Mouse (Mus musculus): Measurements from ENCODE around the gene Mief1. TPM values are rescaled to one million over a fixed set of nuclear protein-coding genes. Genes with fewer than 3 reads are reported as not detected.

Mief1 gene
- polyA plus RNA-seq, 1 experiment from 2014 or later: 33.8 TPM

DNA sequence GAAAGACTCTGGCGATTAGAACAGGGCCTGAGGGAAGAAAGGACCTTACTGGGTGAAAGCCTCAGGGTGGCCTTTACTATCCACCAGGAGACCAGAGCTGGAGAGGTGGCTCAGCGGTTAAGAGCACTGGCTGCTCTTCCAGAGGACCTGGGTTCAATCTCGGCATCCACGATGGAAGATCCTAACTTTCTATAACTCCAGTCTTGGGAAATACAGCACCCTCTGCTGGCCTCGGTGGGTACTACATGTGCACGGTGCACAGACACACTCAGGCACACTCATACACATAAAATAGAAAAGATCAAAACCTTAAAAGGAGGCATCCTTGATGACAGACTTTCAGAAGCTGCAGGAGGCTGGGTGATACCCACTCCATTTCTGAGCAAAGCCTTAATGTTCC is 46.8 kb downstream of the Mief1 start:
- WGBS: 23% methylated on average over 6 of the region's 6 CpGs
- Histone ChIP-seq H3K4me2 (ENCODE audit: low read depth, severe bottlenecking) (no peak overlapping the region), H3K27ac (replicated peaks; ENCODE audit: low read depth, low read length) (no peak overlapping the region), H3K27me3 (ENCODE audit: control insufficient read depth, insufficient read depth, low read length) (peaks cover 11% of the 10 kb centered on the region), H3K36me3 (ENCODE audit: control insufficient read depth, insufficient read depth, low read length) (no peaks in the 10 kb centered on the region), H3K9me3 (ENCODE audit: control insufficient read depth, low read length) (no peaks in the 10 kb centered on the region), H3K4me3 (ENCODE audit: low read depth, low read length) (no peak overlapping the region), H3K4me1 (ENCODE audit: control insufficient read depth, insufficient read depth, low read length) (no peaks in the 10 kb centered on the region), H3K9ac (ENCODE audit: low read length) (no peak overlapping the region)
- ATAC-seq (ENCODE audit: insufficient number of reproducible peaks, low FRiP score, low TSS enrichment, low read depth) (no peak), DNase-seq (ENCODE audit: low spot score) (peak; percentile 78)

DNA sequence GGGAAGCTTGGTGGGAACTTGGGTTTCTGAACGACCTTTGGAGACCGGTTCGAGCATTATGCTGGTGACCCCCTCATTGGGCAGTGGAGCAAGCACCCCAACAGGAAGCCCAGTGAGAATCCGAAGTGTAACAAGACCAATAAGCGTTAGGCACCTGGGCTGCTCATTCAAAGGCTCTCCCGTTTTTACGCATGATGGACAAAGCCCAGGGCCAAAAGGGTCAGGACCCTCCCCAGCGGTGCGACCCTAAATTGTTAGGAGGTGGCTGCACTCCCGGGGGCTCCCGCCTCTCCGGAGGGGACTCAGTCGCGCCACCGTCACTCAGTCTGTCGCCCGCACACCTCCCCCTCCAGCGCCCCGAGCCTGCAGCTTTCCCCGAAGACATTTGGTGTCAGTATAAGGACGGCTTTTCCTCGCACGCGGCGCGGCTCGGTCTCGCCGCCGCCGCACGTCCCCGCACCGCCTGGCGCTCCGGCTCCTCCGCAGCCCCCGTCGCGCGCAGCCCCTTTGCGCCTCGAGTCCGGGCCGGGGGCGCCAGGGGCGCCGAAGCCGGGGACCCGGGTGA is 53.1 kb downstream of the Mief1 start, which contains the start of gene Cacna1i:
Gene Cacna1i (plus strand): TSS at position 388 of the 565 bp plus-strand sequence.
- 0 out of 2 replicates have a peak, but pooled peaks cover 3% of the 10 kb centered on the region for H3K4me1 ChIP-seq (ENCODE audit: control insufficient read depth, insufficient read depth, low read length)
- ATAC-seq (ENCODE audit: insufficient number of reproducible peaks, low FRiP score, low TSS enrichment, low read depth) (no peak), DNase-seq (ENCODE audit: low spot score) (peak; percentile 48)
- no peak within 1 kb of the TSS for H3K9ac ChIP-seq (ENCODE audit: low read length)
- H3K36me3 ChIP-seq (ENCODE audit: control insufficient read depth, insufficient read depth, low read length): no peaks in the 10 kb centered on the region
- WGBS: 1% methylated on average over 45 of the region's 50 CpGs
- H3K9me3 ChIP-seq (ENCODE audit: control insufficient read depth, low read length): no peaks in the 10 kb centered on the region
- peak within 1 kb of the TSS; percentile 92 for H3K4me2 ChIP-seq (ENCODE audit: low read depth, severe bottlenecking)
- peak within 1 kb of the TSS; percentile 35 for H3K4me3 ChIP-seq (ENCODE audit: low read depth, low read length)
- H3K27ac ChIP-seq (replicated peaks; ENCODE audit: low read depth, low read length): no peak within 1 kb of the TSS
- peaks cover 57% of the 10 kb centered on the region for H3K27me3 ChIP-seq (ENCODE audit: control insufficient read depth, insufficient read depth, low read length)

DNA sequence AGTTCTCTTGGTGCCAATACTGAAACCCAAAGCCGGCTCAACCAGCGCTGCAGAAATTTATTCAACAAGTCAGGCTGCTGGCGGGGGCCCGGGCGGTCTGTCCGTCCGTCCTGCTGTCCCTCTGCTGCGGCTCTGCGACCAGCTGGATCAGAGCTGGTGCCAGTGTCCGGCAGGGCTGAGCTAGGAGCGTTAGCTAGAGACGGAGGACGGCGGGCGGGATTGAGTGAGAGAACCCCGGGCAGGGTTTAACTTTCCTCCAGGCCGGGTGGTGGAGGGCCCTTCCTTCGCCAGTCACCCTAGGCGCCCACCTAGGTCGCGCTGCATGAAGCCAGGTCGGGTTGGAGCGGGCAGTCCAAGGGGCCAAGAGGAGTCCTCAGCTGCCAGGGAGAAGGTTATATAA is 54.2 kb downstream of the Mief1 start:
- H3K4me1 ChIP-seq (ENCODE audit: control insufficient read depth, insufficient read depth, low read length): 0 out of 2 replicates have a peak, but pooled peaks cover 3% of the 10 kb centered on the region
- H3K4me3 ChIP-seq (ENCODE audit: low read depth, low read length): peak overlapping the region; percentile 35
- H3K27ac ChIP-seq (replicated peaks; ENCODE audit: low read depth, low read length): no peak overlapping the region
- WGBS: 2% methylated on average over 23 of the region's 23 CpGs
- no peaks in the 10 kb centered on the region for H3K9me3 ChIP-seq (ENCODE audit: control insufficient read depth, low read length)
- no peak for ATAC-seq (ENCODE audit: insufficient number of reproducible peaks, low FRiP score, low TSS enrichment, low read depth)
- peak; percentile 43 for DNase-seq (ENCODE audit: low spot score)
- peak overlapping the region; percentile 92 for H3K4me2 ChIP-seq (ENCODE audit: low read depth, severe bottlenecking)
- H3K27me3 ChIP-seq (ENCODE audit: control insufficient read depth, insufficient read depth, low read length): peaks cover 57% of the 10 kb centered on the region
- no peaks in the 10 kb centered on the region for H3K36me3 ChIP-seq (ENCODE audit: control insufficient read depth, insufficient read depth, low read length)
- H3K9ac ChIP-seq (ENCODE audit: low read length): no peak overlapping the region

DNA sequence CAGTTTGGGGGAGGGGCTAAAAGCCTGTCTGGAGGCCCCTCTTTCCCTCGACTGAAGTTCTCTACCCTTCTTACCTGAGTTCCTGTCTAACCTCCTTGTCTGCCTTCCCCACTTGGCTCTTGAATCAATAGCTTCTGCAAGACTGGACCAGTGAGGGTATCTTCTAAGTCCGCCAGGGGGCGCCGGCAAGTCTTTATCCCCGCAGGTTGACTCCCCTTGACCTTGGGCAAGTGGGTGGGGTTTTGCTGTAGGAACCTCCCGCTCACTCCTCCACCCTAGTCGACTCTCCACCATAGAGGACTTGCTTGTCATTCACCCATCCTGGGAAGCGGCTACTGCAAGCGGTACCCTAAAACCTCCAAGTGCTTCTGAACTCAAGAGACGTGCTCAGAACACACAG is 55.6 kb downstream of the Mief1 start:
- no peak overlapping the region for H3K9ac ChIP-seq (ENCODE audit: low read length)
- 7% methylated on average over 10 of the region's 10 CpGs for WGBS
- H3K36me3 ChIP-seq (ENCODE audit: control insufficient read depth, insufficient read depth, low read length): no peaks in the 10 kb centered on the region
- H3K27ac ChIP-seq (replicated peaks; ENCODE audit: low read depth, low read length): no peak overlapping the region
- peak; percentile 80 for DNase-seq (ENCODE audit: low spot score)
- no peaks in the 10 kb centered on the region for H3K9me3 ChIP-seq (ENCODE audit: control insufficient read depth, low read length)
- 0 out of 2 replicates have a peak, but pooled peaks cover 3% of the 10 kb centered on the region for H3K4me1 ChIP-seq (ENCODE audit: control insufficient read depth, insufficient read depth, low read length)
- ATAC-seq (ENCODE audit: insufficient number of reproducible peaks, low FRiP score, low TSS enrichment, low read depth): no peak
- H3K4me2 ChIP-seq (ENCODE audit: low read depth, severe bottlenecking): no peak overlapping the region
- no peak overlapping the region for H3K4me3 ChIP-seq (ENCODE audit: low read depth, low read length)
- H3K27me3 ChIP-seq (ENCODE audit: control insufficient read depth, insufficient read depth, low read length): peaks cover 55% of the 10 kb centered on the region

DNA sequence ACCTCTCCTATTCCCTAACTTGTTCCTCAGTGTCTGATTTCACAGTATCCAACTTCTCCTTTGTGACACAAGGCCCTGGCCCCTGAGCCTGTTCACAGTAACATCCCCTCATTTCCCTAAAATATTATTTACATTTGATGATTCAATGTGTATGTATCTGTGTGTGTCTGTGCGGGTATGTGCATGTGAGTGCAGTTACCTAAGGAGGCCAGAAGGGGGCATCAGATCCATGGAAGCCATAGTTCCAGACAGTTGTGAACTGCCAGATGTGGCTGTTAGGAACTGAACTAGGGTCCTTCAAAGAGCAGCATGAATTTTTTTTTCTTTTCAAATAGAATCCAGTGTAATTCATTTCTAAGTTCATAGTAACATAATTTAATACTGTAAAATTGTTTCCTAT is 63.3 kb downstream of the Mief1 start:
- Histone ChIP-seq H3K4me1 (ENCODE audit: control insufficient read depth, insufficient read depth, low read length) (no peaks in the 10 kb centered on the region), H3K9ac (ENCODE audit: low read length) (no peak overlapping the region), H3K27ac (replicated peaks; ENCODE audit: low read depth, low read length) (no peak overlapping the region), H3K9me3 (ENCODE audit: control insufficient read depth, low read length) (no peaks in the 10 kb centered on the region), H3K36me3 (ENCODE audit: control insufficient read depth, insufficient read depth, low read length) (no peaks in the 10 kb centered on the region), H3K4me2 (ENCODE audit: low read depth, severe bottlenecking) (no peak overlapping the region), H3K27me3 (ENCODE audit: control insufficient read depth, insufficient read depth, low read length) (no peaks in the 10 kb centered on the region), H3K4me3 (ENCODE audit: low read depth, low read length) (no peak overlapping the region)
- DNase-seq (ENCODE audit: low spot score) (no peak), ATAC-seq (ENCODE audit: insufficient number of reproducible peaks, low FRiP score, low TSS enrichment, low read depth) (no peak)
- 94% methylated on average over 1 of the region's 1 CpGs for WGBS

Other genes with a start within 250 kb of the Mief1 start
- 1.6 and 2.4 TPM in 2 replicates for gene Pdgfb, start 219.0 kb upstream of the Mief1 start, polyA plus RNA-seq (2014; fragmentation: Nextera tagmentation; extraction: Ambion mirVana)
- gene Syngr1, start 142.7 kb upstream of the Mief1 start, polyA plus RNA-seq (2014; fragmentation: Nextera tagmentation; extraction: Ambion mirVana): 3.0 and 4.1 TPM in 2 replicates
- gene Rpl3, start 142.2 kb upstream of the Mief1 start, polyA plus RNA-seq (2014; fragmentation: Nextera tagmentation; extraction: Ambion mirVana): 1,283 and 1,338 TPM in 2 replicates
- gene Tab1, start 100.9 kb upstream of the Mief1 start, polyA plus RNA-seq (2014; fragmentation: Nextera tagmentation; extraction: Ambion mirVana): 35.4 and 35.5 TPM in 2 replicates
- gene Mgat3, start 60.3 kb upstream of the Mief1 start, polyA plus RNA-seq (2014; fragmentation: Nextera tagmentation; extraction: Ambion mirVana): 6.5 and 6.8 TPM in 2 replicates
- not detected in 2 replicates for gene AC140267.1, start 1.8 kb downstream of the Mief1 start, polyA plus RNA-seq (2014; fragmentation: Nextera tagmentation; extraction: Ambion mirVana)
- gene Atf4, start 21.2 kb downstream of the Mief1 start, polyA plus RNA-seq (2014; fragmentation: Nextera tagmentation; extraction: Ambion mirVana): 110 and 125 TPM in 2 replicates
- gene Rps19bp1, start 30.3 kb downstream of the Mief1 start, polyA plus RNA-seq (2014; fragmentation: Nextera tagmentation; extraction: Ambion mirVana): 74.7 and 79.0 TPM in 2 replicates
- 0.01 TPM in 1 of 2 replicates, not detected in the other for gene Cacna1i, start 53.2 kb downstream of the Mief1 start, polyA plus RNA-seq (2014; fragmentation: Nextera tagmentation; extraction: Ambion mirVana)

Data from limb, embryonic 11.5 days (tissue).